Mouse (Mus musculus): ENCODE results near the gene Snap25. TPM values are rescaled to one million over a fixed set of nuclear protein-coding genes. Genes with fewer than 3 reads are reported as not detected.

Snap25 gene
- total and polyA plus RNA-seq, 3 experiments: 0.64 to 0.98 TPM; not detected in 1

- Histone ChIP-seq H3K4me1 (ENCODE audit: control insufficient read depth, insufficient read depth, low read length) (no peaks in the 10 kb centered on the region), H3K9ac (ENCODE audit: low read depth, low read length) (no peak overlapping the region), H3K4me3 (no peak overlapping the region), H3K27me3 (ENCODE audit: control insufficient read depth, insufficient read depth, low read length) (no peaks in the 10 kb centered on the region), H3K27ac (no peak overlapping the region), H3K36me3 (ENCODE audit: control insufficient read depth, insufficient read depth, low read length) (no peaks in the 10 kb centered on the region), H3K79me2 (replicated peaks; ENCODE audit: control insufficient read depth, insufficient read depth, low read length) (no peaks in the 10 kb centered on the region)
- DNase-seq: no peak
- TF ChIP-seq POLR2A (IDR thresholded peaks at IDR 0.05; ENCODE audit: insufficient read depth, low read depth, low read length): no peak
- no peak for TF ChIP-seq EP300 (IDR thresholded peaks at IDR 0.05; ENCODE audit: insufficient read depth, low read depth, low read length)
- TF ChIP-seq CTCF (IDR thresholded peaks at IDR 0.05): no peak
- intact Hi-C loops (cut with DNase I): no loop called here
Measured at GRCm38 (mm10) chr2:136801102-136801501, 87.8 kb downstream of the Snap25 start.

- Histone ChIP-seq H3K36me3 (ENCODE audit: control insufficient read depth, insufficient read depth, low read length) (no peaks in the 10 kb centered on the region), H3K27me3 (ENCODE audit: control insufficient read depth, insufficient read depth, low read length) (no peaks in the 10 kb centered on the region), H3K27ac (no peak overlapping the region), H3K4me1 (ENCODE audit: control insufficient read depth, insufficient read depth, low read length) (no peaks in the 10 kb centered on the region), H3K79me2 (replicated peaks; ENCODE audit: control insufficient read depth, insufficient read depth, low read length) (no peaks in the 10 kb centered on the region), H3K9ac (ENCODE audit: low read depth, low read length) (no peak overlapping the region), H3K4me3 (no peak overlapping the region)
- TF ChIP-seq EP300 (IDR thresholded peaks at IDR 0.05; ENCODE audit: insufficient read depth, low read depth, low read length) (no peak), POLR2A (IDR thresholded peaks at IDR 0.05; ENCODE audit: insufficient read depth, low read depth, low read length) (no peak), CTCF (IDR thresholded peaks at IDR 0.05) (no peak)
- WGBS: 31% methylated on average over 3 of the region's 3 CpGs
- no peak for DNase-seq
- intact Hi-C loops (cut with DNase I): no loop called here
Measured at GRCm38 (mm10) chr2:136802076-136802475, 88.8 kb downstream of the Snap25 start.

GRCm38 (mm10) chr2:136803142-136803541, 89.9 kb downstream of the Snap25 start:
- no peak for DNase-seq
- TF ChIP-seq POLR2A (IDR thresholded peaks at IDR 0.05; ENCODE audit: insufficient read depth, low read depth, low read length) (no peak), CTCF (IDR thresholded peaks at IDR 0.05) (no peak), EP300 (IDR thresholded peaks at IDR 0.05; ENCODE audit: insufficient read depth, low read depth, low read length) (no peak)
- intact Hi-C loops (cut with DNase I): no loop called here
- Histone ChIP-seq H3K27me3 (ENCODE audit: control insufficient read depth, insufficient read depth, low read length) (no peaks in the 10 kb centered on the region), H3K4me3 (no peak overlapping the region), H3K4me1 (ENCODE audit: control insufficient read depth, insufficient read depth, low read length) (no peaks in the 10 kb centered on the region), H3K9ac (ENCODE audit: low read depth, low read length) (no peak overlapping the region), H3K27ac (no peak overlapping the region), H3K36me3 (ENCODE audit: control insufficient read depth, insufficient read depth, low read length) (no peaks in the 10 kb centered on the region), H3K79me2 (replicated peaks; ENCODE audit: control insufficient read depth, insufficient read depth, low read length) (no peaks in the 10 kb centered on the region)
- WGBS: 76% methylated on average over 7 of the region's 7 CpGs

GRCm38 (mm10) chr2:136807992-136808726, 94.9 kb downstream of the Snap25 start:
- WGBS: 62% methylated on average over 8 of the region's 8 CpGs
- intact Hi-C loops (cut with DNase I): no loop called here
- H3K9ac ChIP-seq (ENCODE audit: low read depth, low read length): no peak overlapping the region
- no peaks in the 10 kb centered on the region for H3K4me1 ChIP-seq (ENCODE audit: control insufficient read depth, insufficient read depth, low read length)
- H3K36me3 ChIP-seq (ENCODE audit: control insufficient read depth, insufficient read depth, low read length): no peaks in the 10 kb centered on the region
- H3K27ac ChIP-seq: no peak overlapping the region
- H3K27me3 ChIP-seq (ENCODE audit: control insufficient read depth, insufficient read depth, low read length): no peaks in the 10 kb centered on the region
- H3K79me2 ChIP-seq (replicated peaks; ENCODE audit: control insufficient read depth, insufficient read depth, low read length): no peaks in the 10 kb centered on the region
- DNase-seq: no peak
- H3K4me3 ChIP-seq: no peak overlapping the region
- TF ChIP-seq CTCF (IDR thresholded peaks at IDR 0.05) (no peak), EP300 (IDR thresholded peaks at IDR 0.05; ENCODE audit: insufficient read depth, low read depth, low read length) (no peak), POLR2A (IDR thresholded peaks at IDR 0.05; ENCODE audit: insufficient read depth, low read depth, low read length) (no peak)

- DNase-seq: no peak
- intact Hi-C loops (cut with DNase I): no loop called here
- TF ChIP-seq POLR2A (IDR thresholded peaks at IDR 0.05; ENCODE audit: insufficient read depth, low read depth, low read length): no peak
Measured at GRCm38 (mm10) chr2:136811331-136811730, 98.1 kb downstream of the Snap25 start.

GRCm38 (mm10) chr2:136816717-136817400, 103.6 kb downstream of the Snap25 start:
- Histone ChIP-seq H3K36me3 (ENCODE audit: control insufficient read depth, insufficient read depth, low read length) (no peaks in the 10 kb centered on the region), H3K27ac (no peak overlapping the region), H3K4me1 (ENCODE audit: control insufficient read depth, insufficient read depth, low read length) (no peaks in the 10 kb centered on the region), H3K79me2 (replicated peaks; ENCODE audit: control insufficient read depth, insufficient read depth, low read length) (no peaks in the 10 kb centered on the region), H3K9ac (ENCODE audit: low read depth, low read length) (no peak overlapping the region), H3K4me3 (no peak overlapping the region), H3K27me3 (ENCODE audit: control insufficient read depth, insufficient read depth, low read length) (no peaks in the 10 kb centered on the region)
- 78% methylated on average over 9 of the region's 9 CpGs for WGBS
- intact Hi-C loops (cut with DNase I): no loop called here
- TF ChIP-seq POLR2A (IDR thresholded peaks at IDR 0.05; ENCODE audit: insufficient read depth, low read depth, low read length) (no peak), CTCF (IDR thresholded peaks at IDR 0.05) (no peak), EP300 (IDR thresholded peaks at IDR 0.05; ENCODE audit: insufficient read depth, low read depth, low read length) (no peak)
- DNase-seq: no peak

More at GRCm38 (mm10) chr2:136811331-136811730, 98.1 kb downstream of the Snap25 start:
- Histone ChIP-seq H3K4me3 (no peak overlapping the region), H3K27ac (no peak overlapping the region), H3K79me2 (replicated peaks; ENCODE audit: control insufficient read depth, insufficient read depth, low read length) (no peaks in the 10 kb centered on the region), H3K27me3 (ENCODE audit: control insufficient read depth, insufficient read depth, low read length) (no peaks in the 10 kb centered on the region), H3K4me1 (ENCODE audit: control insufficient read depth, insufficient read depth, low read length) (no peaks in the 10 kb centered on the region), H3K9ac (ENCODE audit: low read depth, low read length) (no peak overlapping the region), H3K36me3 (ENCODE audit: control insufficient read depth, insufficient read depth, low read length) (no peaks in the 10 kb centered on the region)
- 77% methylated on average over 1 of the region's 1 CpGs for WGBS
